11 mouse cellular contexts compared by ENCODE assay signal in the genomic region with DNA sequence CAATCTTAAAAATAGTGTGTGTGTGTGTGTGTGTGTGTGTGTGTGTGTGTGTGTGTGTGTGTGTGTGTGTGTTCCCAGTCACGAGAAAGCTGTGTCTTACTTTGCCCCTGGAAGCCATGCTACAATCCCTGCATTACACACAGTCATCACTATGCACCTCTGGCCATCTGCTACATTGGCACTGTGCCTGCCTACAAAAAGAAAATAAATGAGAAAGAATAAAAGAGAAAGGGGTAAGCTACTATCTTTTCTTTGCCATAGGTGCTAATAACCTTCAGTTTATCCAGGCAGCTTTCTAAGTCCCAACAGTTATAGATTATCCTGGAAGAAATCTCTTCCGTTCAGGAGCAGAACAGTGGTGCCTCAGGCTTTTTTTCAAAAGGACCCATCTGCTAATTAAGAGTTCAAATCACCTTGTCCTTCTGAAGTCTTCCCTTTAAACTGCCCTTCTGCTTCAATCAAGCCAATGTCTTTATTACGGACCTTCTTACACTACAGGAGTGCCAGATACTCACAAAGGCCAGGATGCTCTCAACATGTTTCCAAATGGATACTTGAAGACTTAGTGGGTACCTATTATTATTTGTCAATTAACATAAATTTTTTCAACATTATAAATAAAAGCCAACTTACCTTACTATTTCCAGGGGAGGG.
DNase-seq lines count a peak whose midpoint lies in the region; ATAC-seq and TF ChIP-seq lines count a peak whose summit lies in the region.
"Had no signal": no experiment of that assay in that cellular context is flagged by ENCODE, and none has a peak within 500 bp of the region (broad histone marks: within the 10 kb centered on the region; RNA-seq: fewer than 3 reads in every experiment).

No protein-coding gene starts in this region.

- intact Hi-C loops in heart, adult 2 months (cut with DNase I) = no loop called here

- no peaks in the 10 kb centered on the region for H3K9me3 ChIP-seq in forebrain, embryonic 15.5 days
- no peaks in the 10 kb centered on the region for H3K9me3 ChIP-seq in hindbrain, embryonic 15.5 days
- no peaks in the 10 kb centered on the region for H3K9me3 ChIP-seq in neural tube, embryonic 14.5 days (ENCODE audit: control insufficient read depth, low read length)
- H3K9me3 ChIP-seq in embryonic facial prominence, embryonic 10.5 days = no peaks in the 10 kb centered on the region

- H3K27me3 ChIP-seq in forebrain, embryonic 15.5 days = no peaks in the 10 kb centered on the region
- H3K27me3 ChIP-seq in hindbrain, embryonic 15.5 days = no peaks in the 10 kb centered on the region
- H3K27me3 ChIP-seq in neural tube, embryonic 14.5 days (ENCODE audit: control insufficient read depth, insufficient read depth, low read length) = no peaks in the 10 kb centered on the region
- no peaks in the 10 kb centered on the region for H3K27me3 ChIP-seq in heart, adult 2 months (ENCODE audit: control insufficient read depth, insufficient read depth, low read length)
- no peaks in the 10 kb centered on the region for H3K27me3 ChIP-seq in embryonic facial prominence, embryonic 10.5 days (replicated peaks; ENCODE audit: low read depth, poor library complexity, severe bottlenecking)

- no peak overlapping the region for H3K4me2 ChIP-seq in forebrain, embryonic 15.5 days (replicated peaks)
- no peak overlapping the region for H3K4me2 ChIP-seq in hindbrain, embryonic 15.5 days
- H3K4me2 ChIP-seq in neural tube, embryonic 14.5 days (ENCODE audit: low read depth, low read length) = no peak overlapping the region

- TF ChIP-seq EP300 in heart, adult 2 months (IDR thresholded peaks at IDR 0.05; ENCODE audit: insufficient read depth, low read depth, low read length) = no peak

- peak; percentile 5 for DNase-seq in lung, postnatal 36 days
- no peak for DNase-seq in lung, postnatal 4 days
- DNase-seq in heart, adult 2 months = no peak
- no peak for DNase-seq in embryonic facial prominence, embryonic 10.5 days (ENCODE audit: low spot score)
- DNase-seq: adrenal gland, postnatal 10 days; right cerebral cortex, postnatal 4 days had no signal

- peaks cover 10% of the 10 kb centered on the region for H3K4me1 ChIP-seq in forebrain, embryonic 15.5 days
- 0 out of 2 replicates have a peak, but pooled peaks cover 8% of the 10 kb centered on the region for H3K4me1 ChIP-seq in hindbrain, embryonic 15.5 days (replicated peaks)
- H3K4me1 ChIP-seq in neural tube, embryonic 14.5 days (ENCODE audit: control insufficient read depth, insufficient read depth, low read length) = no peaks in the 10 kb centered on the region
- H3K4me1 ChIP-seq in heart, adult 2 months (ENCODE audit: control insufficient read depth, insufficient read depth, low read length) = no peaks in the 10 kb centered on the region
- H3K4me1 ChIP-seq in embryonic facial prominence, embryonic 10.5 days = peaks cover 6% of the 10 kb centered on the region; the same call in 1 of the 2 replicates

- no peaks in the 10 kb centered on the region for H3K79me2 ChIP-seq in heart, adult 2 months (replicated peaks; ENCODE audit: control insufficient read depth, insufficient read depth, low read length)

- peak overlapping the region; percentile 53 for H3K27ac ChIP-seq in forebrain, embryonic 15.5 days (replicated peaks)
- H3K27ac ChIP-seq in hindbrain, embryonic 15.5 days (replicated peaks) = no peak overlapping the region
- no peak overlapping the region for H3K27ac ChIP-seq in neural tube, embryonic 14.5 days (ENCODE audit: low read depth, low read length)
- no peak overlapping the region for H3K27ac ChIP-seq in heart, adult 2 months
- no peak overlapping the region for H3K27ac ChIP-seq in embryonic facial prominence, embryonic 10.5 days (replicated peaks)
- H3K27ac ChIP-seq: liver, embryonic 14.5 days had no signal

- no peak overlapping the region for H3K4me3 ChIP-seq in forebrain, embryonic 15.5 days
- H3K4me3 ChIP-seq in hindbrain, embryonic 15.5 days = no peak overlapping the region
- no peak overlapping the region for H3K4me3 ChIP-seq in neural tube, embryonic 14.5 days (ENCODE audit: low read depth, low read length)
- no peak overlapping the region for H3K4me3 ChIP-seq in heart, adult 2 months
- no peak overlapping the region for H3K4me3 ChIP-seq in embryonic facial prominence, embryonic 10.5 days

- TF ChIP-seq CTCF in heart, adult 2 months (IDR thresholded peaks at IDR 0.05) = no peak

- WGBS in forebrain, embryonic 15.5 days = 39% methylated on average over 3 of the region's 3 CpGs
- WGBS in hindbrain, embryonic 15.5 days = 32% methylated on average over 3 of the region's 3 CpGs
- WGBS in neural tube, embryonic 14.5 days = 24% methylated on average over 3 of the region's 3 CpGs
- 74% methylated on average over 3 of the region's 3 CpGs for WGBS in heart, adult 2 months
- WGBS in embryonic facial prominence, embryonic 10.5 days = 69% methylated on average over 3 of the region's 3 CpGs

- ATAC-seq in forebrain, embryonic 15.5 days (replicated peaks) = peak; percentile 76
- ATAC-seq in hindbrain, embryonic 15.5 days (ENCODE audit: low FRiP score, low read depth) = peak; percentile 63; the same call in 1 of the 2 replicates
- peak; percentile 69; the same call in 1 of the 2 replicates for ATAC-seq in neural tube, embryonic 14.5 days (ENCODE audit: low read depth)
- ATAC-seq: inflammation-experienced regulatory T-cells, adult 6 months had no signal

- TF ChIP-seq POLR2A in heart, adult 2 months (IDR thresholded peaks at IDR 0.05; ENCODE audit: insufficient read depth, low read depth, low read length) = no peak

- no peaks in the 10 kb centered on the region for H3K36me3 ChIP-seq in forebrain, embryonic 15.5 days
- no peaks in the 10 kb centered on the region for H3K36me3 ChIP-seq in hindbrain, embryonic 15.5 days
- H3K36me3 ChIP-seq in neural tube, embryonic 14.5 days (ENCODE audit: control insufficient read depth, insufficient read depth, low read length) = no peaks in the 10 kb centered on the region
- no peaks in the 10 kb centered on the region for H3K36me3 ChIP-seq in heart, adult 2 months (ENCODE audit: control insufficient read depth, insufficient read depth, low read length)
- no peaks in the 10 kb centered on the region for H3K36me3 ChIP-seq in embryonic facial prominence, embryonic 10.5 days (replicated peaks)

- H3K9ac ChIP-seq in forebrain, embryonic 15.5 days (replicated peaks) = no peak overlapping the region
- H3K9ac ChIP-seq in hindbrain, embryonic 15.5 days = no peak overlapping the region
- H3K9ac ChIP-seq in neural tube, embryonic 14.5 days (replicated peaks; ENCODE audit: low read depth, low read length) = no peak overlapping the region
- H3K9ac ChIP-seq in heart, adult 2 months (ENCODE audit: low read depth, low read length) = no peak overlapping the region
- H3K9ac ChIP-seq: liver, embryonic 14.5 days had no signal
